Mouse (Mus musculus): ENCODE data around the gene Acp7.

Gene Acp7

DNA sequence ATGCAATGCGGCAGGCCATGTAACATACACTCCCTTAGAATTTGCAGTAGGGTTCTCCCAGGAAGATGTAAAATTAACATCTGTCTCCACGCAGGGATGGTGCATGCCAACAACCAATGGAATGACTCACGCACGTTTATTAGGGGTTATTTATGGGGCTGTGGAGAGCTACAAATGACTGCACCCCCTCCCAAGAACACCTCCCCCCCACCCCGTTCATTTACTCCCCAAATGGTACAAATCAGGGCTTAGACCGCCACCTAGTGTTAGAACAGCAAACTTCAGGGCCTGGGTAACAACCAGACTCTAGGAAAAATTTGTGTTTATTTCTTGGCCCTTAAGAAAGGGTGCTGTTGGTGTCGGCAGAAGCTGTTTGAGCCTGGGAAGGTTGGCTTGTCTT, 29.5 kb downstream of the Acp7 start:
- DNase-seq (ENCODE audit: low read depth, low spot score), result peak; percentile 76

- DNase-seq (ENCODE audit: low read depth, low spot score), result peak; percentile 84
Measured at GRCm38 (mm10) chr7:28601029-28601428, 30.1 kb downstream of the Acp7 start.

DNA sequence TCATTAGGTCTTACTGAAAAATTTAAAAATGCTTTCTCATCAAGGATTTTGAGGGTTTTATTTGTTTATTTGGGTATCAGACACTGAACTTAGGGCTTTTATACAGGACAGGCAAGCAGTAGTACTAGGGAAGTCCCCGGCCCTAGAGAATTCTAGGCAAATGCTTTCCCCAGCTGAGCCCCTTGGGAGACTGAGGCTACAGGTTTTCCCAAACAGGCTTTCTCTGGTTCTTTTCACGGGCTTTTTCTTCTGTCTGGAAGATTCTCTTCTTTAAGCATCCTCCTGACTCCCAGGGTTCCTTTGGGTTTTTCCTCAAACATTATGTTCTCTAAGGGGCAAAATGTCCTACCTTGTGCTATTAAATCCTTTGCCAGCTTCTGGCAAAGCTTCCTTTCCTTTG, 32.2 kb downstream of the Acp7 start:
- DNase-seq (ENCODE audit: low read depth, low spot score), result no peak

- peak; percentile 99 for DNase-seq (ENCODE audit: low read depth, low spot score)
Measured at GRCm38 (mm10) chr7:28597642-28598446, 33.3 kb downstream of the Acp7 start, which contains the start of the genes Samd4b and Pak4. TSS of gene Samd4b (minus strand) at chr7:28598144. TSS of gene Pak4 (minus strand) at chr7:28598185.

DNA sequence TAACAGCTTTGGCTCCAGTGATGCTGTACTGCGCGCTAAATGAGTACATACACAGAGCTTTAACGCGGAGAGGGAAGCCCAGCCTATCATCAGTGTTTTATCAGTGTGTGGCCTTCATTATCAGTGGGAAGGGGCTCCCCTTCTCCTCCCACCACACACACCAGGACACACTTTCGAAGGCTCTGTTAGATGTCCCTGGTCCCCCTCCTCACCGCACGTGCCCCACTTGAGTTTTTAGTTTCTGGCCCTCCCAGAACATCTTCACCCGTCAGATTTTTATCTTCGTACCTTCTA, 33.9 kb downstream of the Acp7 start:
- DNase-seq (ENCODE audit: low read depth, low spot score), result no peak

GRCm38 (mm10) chr7:28596436-28597276, 34.5 kb downstream of the Acp7 start:
- DNase-seq (ENCODE audit: low read depth, low spot score), result peak; percentile 95

DNA sequence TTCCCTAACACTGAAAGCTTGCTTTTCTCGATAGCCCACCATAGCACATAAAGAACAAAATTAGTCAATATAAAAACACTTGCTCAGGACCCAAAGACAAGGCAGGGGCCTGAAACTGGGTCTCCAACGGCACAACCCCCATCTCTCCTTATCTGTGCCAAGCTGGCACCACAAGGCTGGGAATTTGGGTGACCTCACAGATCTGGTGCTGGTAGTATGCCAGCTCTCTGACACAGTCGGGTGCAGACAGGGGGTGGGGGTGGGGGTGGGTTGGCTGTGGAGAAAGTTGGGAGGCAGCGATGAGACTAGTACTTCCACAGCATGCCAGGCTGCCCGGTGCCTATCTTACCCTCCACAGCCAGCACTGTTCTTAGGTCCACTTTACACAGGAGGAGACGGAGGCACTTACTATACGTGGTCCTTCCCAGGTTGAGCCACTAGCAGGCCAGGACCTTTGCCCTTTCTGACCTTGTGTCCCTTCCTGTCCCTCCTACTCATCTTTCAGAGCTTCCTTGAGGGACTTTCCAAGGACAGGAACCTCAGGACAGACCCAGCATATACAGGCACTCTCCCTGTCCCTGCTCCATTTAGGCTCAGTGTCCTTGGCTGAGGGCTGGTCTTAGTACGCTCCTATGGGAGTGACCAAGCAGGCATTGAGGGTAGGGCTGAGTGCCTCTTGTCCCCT, 35.2 kb downstream of the Acp7 start:
- no peak for DNase-seq (ENCODE audit: low read depth, low spot score)

GRCm38 (mm10) chr7:28593206-28594111, 37.7 kb downstream of the Acp7 start:
- DNase-seq (ENCODE audit: low read depth, low spot score), result no peak

DNA sequence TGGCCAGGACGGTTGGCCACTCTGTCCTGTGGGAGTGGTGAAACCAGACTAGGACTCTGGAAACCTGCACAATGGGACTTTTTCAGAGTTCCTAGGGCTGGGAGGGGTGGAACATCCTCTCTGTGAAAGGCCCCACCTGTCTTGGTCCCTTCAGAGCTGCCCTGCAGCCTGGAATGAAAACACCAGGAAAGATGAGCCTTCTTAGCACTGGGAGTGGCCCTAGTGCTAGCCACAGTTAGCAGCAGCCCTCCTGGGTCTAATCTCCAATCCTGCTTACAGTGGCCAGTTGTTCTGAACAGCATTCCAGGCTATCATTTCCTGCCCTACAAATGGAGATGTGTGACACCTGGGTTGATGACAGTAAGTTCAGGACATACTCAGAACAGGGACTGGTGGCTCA, 39.3 kb downstream of the Acp7 start:
- peak; percentile 38 for DNase-seq (ENCODE audit: low read depth, low spot score)

- DNase-seq (ENCODE audit: low read depth, low spot score), result no peak
Measured at GRCm38 (mm10) chr7:28587644-28588043, 43.5 kb downstream of the Acp7 start.

- no peak for DNase-seq (ENCODE audit: low read depth, low spot score)
Measured at GRCm38 (mm10) chr7:28586663-28587411, 44.3 kb downstream of the Acp7 start.

GRCm38 (mm10) chr7:28585001-28585400, 46.1 kb downstream of the Acp7 start:
- no peak for DNase-seq (ENCODE audit: low read depth, low spot score)

- DNase-seq (ENCODE audit: low read depth, low spot score), result no peak
Measured at GRCm38 (mm10) chr7:28584468-28584867, 46.7 kb downstream of the Acp7 start.

GRCm38 (mm10) chr7:28583570-28584344, 47.4 kb downstream of the Acp7 start:
- DNase-seq (ENCODE audit: low read depth, low spot score), result no peak

DNA sequence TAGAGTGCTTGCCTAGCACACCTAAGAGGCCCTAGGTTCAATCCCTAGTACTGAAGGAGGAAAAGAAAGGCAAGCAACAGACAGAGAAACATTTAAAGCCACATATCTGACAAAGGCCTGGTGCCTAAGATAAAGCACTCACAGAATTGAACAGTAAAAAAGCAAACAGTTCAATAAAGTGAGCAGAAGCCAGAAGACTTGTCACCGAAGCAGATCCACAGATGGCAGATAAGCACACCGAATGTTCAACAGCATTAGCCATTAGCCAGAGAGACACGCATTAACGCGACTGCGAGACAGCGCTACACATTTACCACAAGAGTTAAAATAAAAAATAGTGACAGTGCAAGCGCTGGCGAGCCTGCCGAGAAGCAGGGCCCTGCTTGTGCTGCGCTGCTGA, 48.3 kb downstream of the Acp7 start:
- DNase-seq (ENCODE audit: low read depth, low spot score), result no peak

DNA sequence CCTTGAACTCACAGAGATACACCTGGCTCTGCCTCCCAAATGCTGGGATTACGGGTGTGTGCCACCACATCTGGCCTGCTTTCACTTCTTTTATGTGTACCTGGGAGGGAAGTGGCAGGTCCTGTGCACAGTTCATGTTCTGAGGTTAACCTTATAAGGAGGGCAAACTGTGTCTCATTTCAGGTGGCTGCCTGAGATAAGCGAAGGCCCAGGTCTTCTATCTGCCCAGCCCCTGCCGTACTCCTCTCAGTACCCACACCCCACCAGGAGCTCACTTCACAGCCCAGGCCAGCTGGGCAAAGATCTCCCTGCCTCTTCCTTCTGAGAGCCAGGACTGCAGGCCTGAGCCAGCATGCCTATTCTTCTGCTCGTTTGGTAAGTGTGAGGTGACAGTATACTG, 49.4 kb downstream of the Acp7 start:
- no peak for DNase-seq (ENCODE audit: low read depth, low spot score)

GRCm38 (mm10) chr7:28579826-28580225, 51.3 kb downstream of the Acp7 start:
- DNase-seq (ENCODE audit: low read depth, low spot score), result no peak

GRCm38 (mm10) chr7:28578543-28579053, 52.5 kb downstream of the Acp7 start:
- DNase-seq (ENCODE audit: low read depth, low spot score), result peak; percentile 95

- DNase-seq (ENCODE audit: low read depth, low spot score), result no peak
Measured at GRCm38 (mm10) chr7:28577826-28578542, 53.1 kb downstream of the Acp7 start.
